Mouse (Mus musculus): ENCODE data around the gene Zbtb5.

DNA sequence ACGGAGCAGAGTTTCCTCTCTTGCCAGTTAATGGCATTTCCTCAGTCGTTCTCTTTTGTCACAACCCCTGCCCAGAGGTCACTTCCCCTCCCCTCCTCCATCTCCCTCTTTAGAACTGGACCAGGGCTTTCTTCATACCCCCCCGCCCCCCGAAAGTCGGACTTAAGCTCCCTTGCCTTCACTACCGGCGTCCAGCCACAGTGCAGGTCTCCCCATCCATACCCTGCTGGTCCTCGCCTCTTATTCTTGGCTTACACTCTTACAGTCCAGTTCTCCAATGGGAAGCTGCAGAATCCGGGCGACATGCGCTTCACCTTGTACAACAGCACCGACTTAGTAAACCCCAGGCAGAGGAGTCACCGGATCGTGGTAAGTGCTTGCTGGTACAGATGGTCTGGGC is 6.8 kb upstream of the Zbtb5 start:
- TF ChIP-seq EP300 (IDR thresholded peaks at IDR 0.05; ENCODE audit: low read depth in 1 of 2, low read length in 2 of 2), result no peak
- TF ChIP-seq MAX (IDR thresholded peaks at IDR 0.05; ENCODE audit: low read length), result no peak
- no peak; a peak in 1 of 4 replicates for TF ChIP-seq POLR2A (IDR thresholded peaks at IDR 0.05; ENCODE audit: control insufficient read depth in 1 of 2, insufficient read depth in 1 of 2, low read depth in 1 of 2, low read length in 2 of 2, poor library complexity in 1 of 2)
- TF ChIP-seq RCOR1 (IDR thresholded peaks at IDR 0.05; ENCODE audit: low read depth, low read length), result no peak
- TF ChIP-seq BHLHE40 (IDR thresholded peaks at IDR 0.05; ENCODE audit: borderline replicate concordance, low read depth, low read length), result no peak
- TF ChIP-seq HCFC1 (IDR thresholded peaks at IDR 0.05; ENCODE audit: low read depth, low read length), result no peak
- TF ChIP-seq POLR2AphosphoS2 (IDR thresholded peaks at IDR 0.05; ENCODE audit: low read length), result no peak
- TF ChIP-seq USF1 (IDR thresholded peaks at IDR 0.05; ENCODE audit: low read depth, low read length), result no peak
- TF ChIP-seq GATA1 (IDR thresholded peaks at IDR 0.05; ENCODE audit: low read depth, low read length), result no peak
- no peak for TF ChIP-seq CTCF (IDR thresholded peaks at IDR 0.05 in 2 of 3, conservative IDR thresholded peaks at IDR 0.05 in 1 of 3; ENCODE audit: control insufficient read depth in 1 of 3, insufficient read depth in 1 of 3, low read depth in 2 of 3, low read length in 3 of 3, poor library complexity in 1 of 3, severe bottlenecking in 1 of 3)
